Mouse (Mus musculus): ENCODE measurements around the gene Lrrc29. TPM values are rescaled to one million over a fixed set of nuclear protein-coding genes. Genes with fewer than 3 reads are reported as not detected.
"Not testable (repeated sequence)": the region's sequence is repeated elsewhere in the genome, so short reads cannot be mapped to it uniquely, and the experiment has no call there.

The Lrrc29 gene
- total and polyA plus RNA-seq, 2 experiments from 2014 or later: 4.1 to 5.2 TPM

DNA sequence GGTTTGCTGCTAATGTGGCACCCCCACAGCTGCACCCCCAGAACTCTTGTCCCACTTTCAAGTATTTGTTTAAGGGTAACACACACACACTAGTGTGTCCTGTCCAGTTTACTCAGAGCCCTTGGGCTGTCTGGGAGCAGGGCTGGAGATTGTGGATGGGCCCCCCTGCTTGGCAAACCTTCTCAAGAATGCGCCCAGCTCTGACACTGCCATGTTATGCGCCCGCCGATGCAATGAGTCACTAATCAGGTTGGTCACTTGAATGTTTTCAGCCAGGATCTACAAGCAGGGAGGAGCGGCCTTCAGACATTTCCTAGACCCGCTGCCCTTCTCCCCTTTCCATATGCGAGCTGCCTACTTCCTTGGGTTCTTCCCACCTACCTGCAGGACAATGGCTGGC lies 33.6 kb downstream of the Lrrc29 start:
- H3K36me3 ChIP-seq (ENCODE audit: insufficient read depth, low read length): no peaks in the 10 kb centered on the region

DNA sequence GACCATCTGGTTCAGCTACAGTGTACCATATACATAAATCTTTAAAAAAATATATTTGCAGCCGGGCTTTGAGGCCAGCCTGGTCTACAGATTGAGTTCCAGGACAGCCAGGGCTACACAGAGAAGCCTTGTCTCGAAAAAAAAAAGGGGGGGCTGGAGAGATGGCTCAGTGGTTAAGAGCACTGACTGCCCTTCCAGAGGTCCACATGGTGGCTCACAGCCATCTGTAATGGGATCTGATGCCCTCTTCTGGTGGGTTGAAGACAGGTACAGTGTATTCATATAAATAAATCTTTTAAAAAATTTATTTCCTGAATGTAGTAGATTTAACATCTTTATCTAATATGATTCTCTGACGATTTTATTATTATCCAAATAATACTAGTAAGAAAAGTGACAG lies 34.3 kb downstream of the Lrrc29 start:
- not testable (repeated sequence) for DNase-seq (ENCODE audit: low spot score); H3K9ac ChIP-seq (replicated peaks; ENCODE audit: low read length); H3K27ac ChIP-seq; H3K4me3 ChIP-seq (ENCODE audit: low read length); H3K9me3 ChIP-seq (ENCODE audit: low read length); H3K4me2 ChIP-seq (ENCODE audit: low read depth, low read length); H3K36me3 ChIP-seq (ENCODE audit: insufficient read depth, low read length); ATAC-seq; H3K4me1 ChIP-seq (ENCODE audit: insufficient read depth, low read length); H3K27me3 ChIP-seq (ENCODE audit: insufficient read depth, low read length)
- WGBS: 70% methylated on average over 3 of the region's 3 CpGs
- TF ChIP-seq CTCF (IDR thresholded peaks at IDR 0.05; ENCODE audit: low read depth): peak; percentile 24; the same call in 1 of the 2 replicates

More for the DNA sequence above, 33.6 kb downstream of the Lrrc29 start:
- H3K4me3 ChIP-seq (ENCODE audit: low read length): no peak overlapping the region
- TF ChIP-seq CTCF (IDR thresholded peaks at IDR 0.05; ENCODE audit: low read depth): no peak
- peaks cover 13% of the 10 kb centered on the region for H3K4me1 ChIP-seq (ENCODE audit: insufficient read depth, low read length)
- WGBS: 85% methylated on average over 7 of the region's 7 CpGs
- H3K9ac ChIP-seq (replicated peaks; ENCODE audit: low read length): no peak overlapping the region
- no peak overlapping the region for H3K27ac ChIP-seq
- ATAC-seq (no peak), DNase-seq (ENCODE audit: low spot score) (no peak)
- H3K4me2 ChIP-seq (ENCODE audit: low read depth, low read length): no peak overlapping the region
- H3K9me3 ChIP-seq (ENCODE audit: low read length): no peaks in the 10 kb centered on the region
- no peaks in the 10 kb centered on the region for H3K27me3 ChIP-seq (ENCODE audit: insufficient read depth, low read length)

DNA sequence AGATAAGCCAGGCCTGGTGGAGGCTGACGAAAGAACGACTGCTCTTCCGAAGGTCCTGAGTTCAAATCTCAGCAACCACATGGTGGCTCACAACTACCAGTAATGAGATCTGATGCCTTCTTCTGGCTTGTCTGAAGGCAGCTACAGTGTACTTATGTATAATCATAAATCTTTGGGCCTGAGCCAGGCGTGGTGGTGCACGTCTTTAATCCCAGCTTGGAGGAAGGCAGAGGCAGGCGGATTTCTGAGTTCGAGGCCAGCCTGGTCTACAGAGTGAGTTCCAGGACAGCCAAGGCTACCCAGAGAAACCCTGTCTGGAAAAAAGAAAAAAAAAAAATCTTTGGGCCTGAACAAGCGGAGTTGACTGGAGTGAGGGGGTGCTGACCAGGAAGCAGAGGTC lies 34.7 kb downstream of the Lrrc29 start:
- 85% methylated on average over 8 of the region's 8 CpGs for WGBS
- not testable (repeated sequence) for H3K27me3 ChIP-seq (ENCODE audit: insufficient read depth, low read length); H3K9me3 ChIP-seq (ENCODE audit: low read length); H3K4me3 ChIP-seq (ENCODE audit: low read length); H3K36me3 ChIP-seq (ENCODE audit: insufficient read depth, low read length); H3K9ac ChIP-seq (replicated peaks; ENCODE audit: low read length); H3K27ac ChIP-seq; DNase-seq (ENCODE audit: low spot score); H3K4me2 ChIP-seq (ENCODE audit: low read depth, low read length); ATAC-seq
- peaks cover 11% of the 10 kb centered on the region; the same call in 1 of the 2 replicates for H3K4me1 ChIP-seq (ENCODE audit: insufficient read depth, low read length)

DNA sequence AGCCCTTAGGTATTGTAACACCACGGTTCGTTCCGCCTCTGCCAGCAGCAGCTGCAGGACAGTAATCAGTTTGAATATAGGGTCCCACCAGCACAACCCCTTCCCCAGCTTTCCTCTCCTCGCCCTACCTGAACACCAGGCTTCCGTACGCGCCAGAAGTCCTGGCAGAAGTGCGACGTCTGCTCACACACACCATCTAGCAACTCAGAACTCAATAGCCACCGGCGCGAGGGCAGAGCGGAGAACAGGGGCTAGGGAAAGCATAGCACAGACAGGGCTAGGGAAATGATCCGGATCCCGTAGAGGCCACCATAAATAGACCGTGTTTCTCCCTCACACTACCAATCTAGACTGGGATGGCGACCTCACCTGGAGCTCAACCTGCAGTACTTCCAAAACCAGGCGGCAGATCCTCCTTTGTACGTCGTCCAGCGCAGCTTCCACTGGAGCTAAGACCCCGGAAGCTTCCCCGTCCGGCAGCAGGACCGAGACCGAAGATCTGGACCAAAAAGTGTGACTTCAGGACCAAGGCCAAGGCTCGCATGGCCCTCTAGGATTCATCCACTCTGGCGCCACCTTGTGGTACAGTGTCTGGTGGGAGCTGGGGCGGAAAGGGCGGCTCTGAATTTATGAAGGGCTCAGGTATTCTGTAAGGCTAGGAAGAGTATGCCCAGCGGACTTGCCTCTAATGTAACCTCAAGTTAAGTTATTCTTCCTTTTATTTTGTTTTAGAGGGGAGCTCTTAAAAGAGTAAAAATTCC lies 35.3 kb downstream of the Lrrc29 start:
- peak overlapping the region; percentile 72 for H3K4me2 ChIP-seq (ENCODE audit: low read depth, low read length)
- ATAC-seq: no peak
- TF ChIP-seq CTCF (IDR thresholded peaks at IDR 0.05; ENCODE audit: low read depth): peak; percentile 92
- no peaks in the 10 kb centered on the region for H3K27me3 ChIP-seq (ENCODE audit: insufficient read depth, low read length)
- peaks cover 14% of the 10 kb centered on the region; the same call in 1 of the 2 replicates for H3K4me1 ChIP-seq (ENCODE audit: insufficient read depth, low read length)
- H3K27ac ChIP-seq: no peak overlapping the region
- H3K9me3 ChIP-seq (ENCODE audit: low read length): no peaks in the 10 kb centered on the region
- H3K9ac ChIP-seq (replicated peaks; ENCODE audit: low read length): no peak overlapping the region
- WGBS: 4% methylated on average over 31 of the region's 31 CpGs
- H3K36me3 ChIP-seq (ENCODE audit: insufficient read depth, low read length): no peaks in the 10 kb centered on the region
- peak; percentile 90 for DNase-seq (ENCODE audit: low spot score)
- peak overlapping the region; percentile 54 for H3K4me3 ChIP-seq (ENCODE audit: low read length)

DNA sequence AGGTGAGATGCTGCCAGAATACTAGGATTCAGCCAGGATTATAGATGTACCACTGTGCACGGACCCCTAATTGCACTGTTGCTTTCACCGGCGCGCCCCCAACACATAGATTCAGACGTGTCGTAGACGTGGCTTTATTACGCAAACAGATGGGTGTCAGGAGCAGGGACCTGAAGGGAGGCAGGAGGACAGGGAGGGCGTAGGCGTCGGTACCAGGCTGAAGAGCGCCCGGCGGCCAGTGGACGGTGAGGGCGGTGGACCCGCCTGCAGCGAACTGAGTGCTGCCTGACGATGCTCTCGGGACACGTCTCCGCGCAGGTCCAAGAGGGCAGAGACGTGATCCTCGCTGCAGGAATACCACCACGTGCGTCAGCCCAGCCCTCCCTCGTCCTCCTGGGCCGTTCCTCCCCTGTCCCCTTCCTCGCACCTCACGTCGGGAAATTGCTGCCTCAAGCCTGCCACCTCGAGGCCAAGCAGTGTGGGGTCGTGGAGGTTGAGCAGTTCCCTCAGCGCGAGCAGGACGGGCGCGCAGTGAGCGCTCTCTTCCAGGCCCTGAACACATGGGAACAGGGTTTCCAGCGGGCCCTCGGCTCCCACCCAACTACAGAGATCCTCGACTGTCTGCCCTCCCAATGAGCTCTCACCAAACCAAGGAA lies 36.1 kb downstream of the Lrrc29 start, which contains the start of gene 4931428F04Rik:
Gene 4931428F04Rik (minus strand): TSS at position 60 of the 656 bp plus-strand sequence.
- H3K9ac ChIP-seq (replicated peaks; ENCODE audit: low read length): peak within 1 kb of the TSS; percentile 74
- peak within 1 kb of the TSS; percentile 72 for H3K4me2 ChIP-seq (ENCODE audit: low read depth, low read length)
- peak; percentile 16 for ATAC-seq
- WGBS: 1% methylated on average over 43 of the region's 43 CpGs
- H3K4me1 ChIP-seq (ENCODE audit: insufficient read depth, low read length): peaks cover 18% of the 10 kb centered on the region; the same call in 1 of the 2 replicates
- peak within 1 kb of the TSS; percentile 94 for H3K27ac ChIP-seq
- no peaks in the 10 kb centered on the region for H3K27me3 ChIP-seq (ENCODE audit: insufficient read depth, low read length)
- TF ChIP-seq CTCF (IDR thresholded peaks at IDR 0.05; ENCODE audit: low read depth): peak; percentile 76
- peak; percentile 69 for DNase-seq (ENCODE audit: low spot score)
- H3K36me3 ChIP-seq (ENCODE audit: insufficient read depth, low read length): no peaks in the 10 kb centered on the region
- peak within 1 kb of the TSS; percentile 54 for H3K4me3 ChIP-seq (ENCODE audit: low read length)
- no peaks in the 10 kb centered on the region for H3K9me3 ChIP-seq (ENCODE audit: low read length)

DNA sequence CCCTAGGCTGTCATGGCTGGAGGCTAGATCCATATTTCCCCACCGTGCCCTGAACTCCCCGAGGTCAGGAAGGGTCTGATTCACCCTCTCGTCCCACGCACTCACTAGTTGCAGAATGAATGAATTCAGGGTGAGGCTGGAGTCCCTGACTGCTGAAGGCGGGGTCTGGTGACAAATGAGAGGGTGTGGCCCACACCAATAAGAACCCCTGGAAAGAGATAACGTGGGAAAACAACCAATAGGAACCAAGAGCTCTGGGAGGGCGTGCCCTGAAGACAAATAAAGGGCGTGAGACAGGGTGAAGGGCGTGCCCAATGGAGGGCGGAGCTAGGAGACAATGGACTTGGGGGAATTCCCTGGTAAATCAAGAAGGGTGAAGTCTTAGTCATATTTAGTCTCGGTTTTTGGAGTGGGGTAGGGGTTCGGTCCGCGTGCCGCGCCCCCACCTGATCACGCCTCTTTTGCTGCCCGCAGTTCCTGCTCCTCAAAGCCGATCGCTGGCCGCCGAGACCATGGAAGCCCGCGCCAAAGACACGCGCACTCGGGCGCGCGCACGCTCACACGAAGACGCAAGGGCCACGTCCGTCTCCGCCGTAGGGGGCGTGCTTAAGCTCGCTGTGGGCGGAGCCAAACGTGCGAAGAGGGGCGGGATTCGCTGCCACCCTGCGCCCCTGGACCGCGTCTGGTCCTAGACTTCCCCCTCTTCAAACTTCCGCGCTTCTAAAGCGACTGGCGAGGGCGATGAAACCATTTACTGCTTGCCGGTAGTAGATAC lies 36.9 kb downstream of the Lrrc29 start:
- peak; percentile 93 for ATAC-seq
- Histone ChIP-seq H3K27me3 (ENCODE audit: insufficient read depth, low read length) (no peaks in the 10 kb centered on the region), H3K4me2 (ENCODE audit: low read depth, low read length) (peak overlapping the region; percentile 72), H3K9ac (replicated peaks; ENCODE audit: low read length) (peak overlapping the region; percentile 74), H3K27ac (peak overlapping the region; percentile 94), H3K4me3 (ENCODE audit: low read length) (peak overlapping the region; percentile 54), H3K9me3 (ENCODE audit: low read length) (no peaks in the 10 kb centered on the region), H3K36me3 (ENCODE audit: insufficient read depth, low read length) (no peaks in the 10 kb centered on the region), H3K4me1 (ENCODE audit: insufficient read depth, low read length) (peaks cover 18% of the 10 kb centered on the region; the same call in 1 of the 2 replicates)
- 1% methylated on average over 53 of the region's 53 CpGs for WGBS
- DNase-seq (ENCODE audit: low spot score): peak; percentile 99
- peak; percentile 53 for TF ChIP-seq CTCF (IDR thresholded peaks at IDR 0.05; ENCODE audit: low read depth)

All from hindbrain, postnatal 0 days (tissue).